Mouse (Mus musculus): ENCODE measurements around the gene Lrmda. TPM values are rescaled to one million over a fixed set of nuclear protein-coding genes. Genes with fewer than 3 reads are reported as not detected.

The Lrmda gene
- 0.78 TPM in 1 of 2 replicates, not detected in the other for polyA plus RNA-seq (2012; rRNA removed; ENCODE audit: low replicate concordance)

GRCm38 (mm10) chr14:22019252-22019948, at the start of gene Lrmda:
TSS of gene Lrmda (plus strand) at chr14:22019712.

GRCm38 (mm10) chr14:21989291-21989913, 30.1 kb upstream of the Lrmda start, which contains the start of gene Zfp503:
TSS of gene Zfp503 (minus strand) at chr14:21989601.

Other genes starting within 250 kb of the Lrmda start
- gene Vdac2, start 194.5 kb upstream of the Lrmda start, polyA plus RNA-seq (2012; rRNA removed; ENCODE audit: low replicate concordance) = 283 and 398 TPM in 2 replicates
- gene Comtd1, start 170.7 kb upstream of the Lrmda start, polyA plus RNA-seq (2012; rRNA removed; ENCODE audit: low replicate concordance) = 55.5 and 124 TPM in 2 replicates
- gene Zfp503, start 30.1 kb upstream of the Lrmda start, polyA plus RNA-seq (2012; rRNA removed; ENCODE audit: low replicate concordance) = 16.7 and 28.4 TPM in 2 replicates

All from duodenum, adult 2 months (tissue).